Mouse (Mus musculus): ENCODE measurements around the gene Zbtb22. TPM values are rescaled to one million over a fixed set of nuclear protein-coding genes. Genes with fewer than 3 reads are reported as not detected.

The Zbtb22 gene
- polyA plus RNA-seq, 1 experiment from 2014 or later: 17.0 TPM

DNA sequence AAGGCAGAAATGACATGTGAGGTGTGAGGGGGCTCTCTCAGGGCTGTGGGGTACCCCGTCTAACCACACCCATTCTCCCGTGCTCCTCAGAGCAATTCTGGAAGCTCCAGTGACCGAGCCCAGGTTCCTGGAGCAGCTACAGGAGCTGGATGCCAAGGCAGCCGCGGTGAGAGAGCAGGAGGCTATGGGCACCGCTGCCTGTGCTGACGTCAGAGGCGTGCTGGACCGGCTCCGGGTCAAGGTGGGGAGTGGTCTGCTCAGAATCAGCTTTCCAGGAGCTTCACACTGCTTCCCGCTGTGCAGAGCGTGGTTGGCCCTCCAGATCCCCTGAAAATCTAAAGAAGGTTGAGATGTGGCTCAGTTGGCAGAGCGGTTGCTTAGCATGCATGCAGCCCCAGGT is 43.4 kb downstream of the Zbtb22 start:
- H3K4me2 ChIP-seq: no peak overlapping the region
- peaks cover 12% of the 10 kb centered on the region for H3K4me1 ChIP-seq (replicated peaks)
- H3K9ac ChIP-seq: no peak overlapping the region
- ATAC-seq (ENCODE audit: insufficient number of reproducible peaks, low FRiP score): no peak
- H3K36me3 ChIP-seq: peaks cover 69% of the 10 kb centered on the region
- H3K4me3 ChIP-seq: no peak overlapping the region
- WGBS: 94% methylated on average over 13 of the region's 13 CpGs
- H3K27me3 ChIP-seq (replicated peaks): no peaks in the 10 kb centered on the region
- H3K9me3 ChIP-seq (replicated peaks): no peaks in the 10 kb centered on the region
- no peak overlapping the region for H3K27ac ChIP-seq (ENCODE audit: poor library complexity, severe bottlenecking)

DNA sequence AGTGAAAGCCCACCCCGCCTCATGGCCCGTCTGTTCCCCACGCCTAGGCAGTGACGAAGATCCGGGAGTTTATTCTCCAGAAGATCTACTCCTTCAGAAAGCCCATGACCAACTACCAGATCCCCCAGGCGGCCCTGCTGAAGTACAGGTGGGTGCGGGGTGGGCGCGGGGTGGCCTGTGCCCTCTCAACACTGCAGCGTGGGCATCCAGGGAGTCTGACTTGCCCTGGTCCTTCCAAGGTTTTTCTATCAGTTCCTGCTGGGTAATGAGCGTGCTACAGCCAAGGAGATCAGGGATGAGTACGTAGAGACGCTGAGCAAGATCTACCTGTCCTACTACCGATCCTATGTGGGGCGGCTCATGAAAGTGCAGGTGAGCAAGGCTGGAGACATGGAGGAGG is 44.2 kb downstream of the Zbtb22 start:
- H3K9me3 ChIP-seq (replicated peaks): no peaks in the 10 kb centered on the region
- no peak overlapping the region for H3K4me3 ChIP-seq
- H3K4me1 ChIP-seq (replicated peaks): peaks cover 6% of the 10 kb centered on the region
- H3K27ac ChIP-seq (ENCODE audit: poor library complexity, severe bottlenecking): no peak overlapping the region
- H3K27me3 ChIP-seq (replicated peaks): no peaks in the 10 kb centered on the region
- ATAC-seq (ENCODE audit: insufficient number of reproducible peaks, low FRiP score): no peak
- peaks cover 68% of the 10 kb centered on the region for H3K36me3 ChIP-seq
- no peak overlapping the region for H3K9ac ChIP-seq
- 91% methylated on average over 15 of the region's 15 CpGs for WGBS
- H3K4me2 ChIP-seq: no peak overlapping the region

DNA sequence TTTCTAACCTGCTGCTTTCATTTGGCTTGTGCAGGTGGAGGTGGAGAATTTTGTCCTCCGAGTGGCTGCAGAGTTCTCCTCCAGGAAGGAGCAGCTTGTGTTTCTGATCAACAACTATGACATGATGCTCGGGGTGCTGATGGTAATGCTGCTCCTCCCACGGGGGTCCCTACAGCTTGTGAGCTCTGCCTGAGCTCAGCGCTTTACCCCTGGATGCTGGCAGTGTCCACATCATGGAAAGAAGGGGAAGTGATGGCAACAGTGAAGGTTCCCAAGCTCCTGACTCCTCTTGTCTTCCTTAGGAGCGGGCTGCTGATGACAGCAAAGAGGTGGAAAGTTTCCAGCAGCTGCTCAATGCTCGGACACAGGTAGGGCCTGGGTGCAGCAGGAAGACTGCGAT is 47.2 kb downstream of the Zbtb22 start:
- Histone ChIP-seq H3K4me3 (no peak overlapping the region), H3K27ac (ENCODE audit: poor library complexity, severe bottlenecking) (no peak overlapping the region), H3K27me3 (replicated peaks) (no peaks in the 10 kb centered on the region), H3K9ac (no peak overlapping the region), H3K36me3 (peaks cover 85% of the 10 kb centered on the region), H3K4me1 (replicated peaks) (no peaks in the 10 kb centered on the region), H3K4me2 (no peak overlapping the region), H3K9me3 (replicated peaks) (no peaks in the 10 kb centered on the region)
- no peak for ATAC-seq (ENCODE audit: insufficient number of reproducible peaks, low FRiP score)
- 86% methylated on average over 7 of the region's 7 CpGs for WGBS

DNA sequence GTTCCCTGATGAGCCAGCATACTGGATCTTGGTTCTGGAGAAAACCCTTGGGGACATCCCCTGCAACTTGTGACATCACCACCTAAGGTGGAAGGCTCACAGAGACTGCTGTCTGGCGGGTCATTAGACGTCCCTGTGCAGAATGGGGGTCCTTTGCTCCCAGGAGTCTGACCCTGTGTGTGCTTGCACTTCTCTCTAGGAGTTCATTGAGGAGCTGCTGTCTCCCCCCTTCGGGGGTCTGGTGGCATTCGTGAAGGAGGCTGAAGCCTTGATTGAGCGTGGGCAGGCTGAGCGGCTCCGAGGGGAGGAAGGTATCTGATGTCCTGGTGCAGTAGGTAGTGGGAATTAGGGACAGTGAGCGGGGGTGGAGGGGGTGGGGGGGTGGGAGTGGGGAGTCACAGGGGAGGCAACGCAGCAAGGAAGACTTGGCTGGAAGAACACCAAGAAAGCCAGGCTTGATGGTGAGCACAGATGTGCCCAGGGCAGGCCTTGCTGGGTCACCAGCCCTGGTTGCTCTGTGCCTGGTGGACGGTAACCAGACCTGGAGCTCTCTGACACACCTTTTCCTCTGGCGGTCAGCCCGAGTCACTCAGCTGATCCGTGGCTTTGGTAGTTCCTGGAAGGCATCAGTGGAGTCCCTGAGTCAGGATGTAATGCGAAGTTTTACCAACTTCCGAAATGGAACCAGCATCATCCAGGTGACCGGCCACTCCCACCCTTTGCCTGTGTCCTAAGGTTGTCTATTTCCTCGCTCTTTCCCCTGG is 49.6 kb downstream of the Zbtb22 start:
- H3K27me3 ChIP-seq (replicated peaks): no peaks in the 10 kb centered on the region
- peaks cover 61% of the 10 kb centered on the region for H3K36me3 ChIP-seq
- no peak overlapping the region for H3K27ac ChIP-seq (ENCODE audit: poor library complexity, severe bottlenecking)
- no peaks in the 10 kb centered on the region for H3K4me1 ChIP-seq (replicated peaks)
- no peak overlapping the region for H3K4me2 ChIP-seq
- 88% methylated on average over 17 of the region's 17 CpGs for WGBS
- H3K4me3 ChIP-seq: no peak overlapping the region
- ATAC-seq (ENCODE audit: insufficient number of reproducible peaks, low FRiP score): no peak
- no peak overlapping the region for H3K9ac ChIP-seq
- peaks cover 3% of the 10 kb centered on the region; the same call in 1 of the 2 replicates for H3K9me3 ChIP-seq (replicated peaks)

DNA sequence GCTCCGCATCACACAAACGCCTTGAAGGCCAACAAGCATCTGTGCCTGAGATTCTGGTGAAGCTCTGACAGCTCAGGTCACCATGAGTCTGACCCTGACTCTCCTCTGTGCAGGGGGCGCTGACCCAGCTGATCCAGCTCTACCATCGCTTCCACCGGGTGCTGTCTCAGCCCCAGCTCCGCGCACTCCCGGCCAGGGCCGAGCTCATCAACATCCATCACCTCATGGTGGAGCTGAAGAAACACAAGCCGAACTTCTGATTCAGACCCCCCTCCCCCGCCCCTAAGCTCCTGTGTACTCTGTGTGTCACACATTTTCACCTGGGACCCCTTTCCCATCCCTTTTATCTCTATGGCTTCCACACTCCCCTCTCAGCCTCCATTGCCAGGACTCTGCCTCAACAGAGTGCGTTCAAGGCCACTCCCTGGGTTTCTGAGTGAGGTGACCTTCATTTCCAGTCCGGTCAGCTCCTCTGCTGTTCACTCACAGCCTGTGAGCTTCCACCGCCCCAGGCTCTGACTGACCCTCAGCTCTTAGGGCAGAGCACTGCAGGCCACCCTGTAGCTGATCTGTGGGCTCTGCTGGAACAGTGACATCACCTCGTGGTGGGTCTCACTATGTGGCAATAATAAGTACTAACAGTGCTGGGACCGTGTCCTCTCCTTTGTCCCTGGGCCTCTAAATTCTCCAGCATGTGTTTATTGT is 50.3 kb downstream of the Zbtb22 start:
- peaks cover 54% of the 10 kb centered on the region for H3K36me3 ChIP-seq
- peaks cover 3% of the 10 kb centered on the region; the same call in 1 of the 2 replicates for H3K9me3 ChIP-seq (replicated peaks)

DNA sequence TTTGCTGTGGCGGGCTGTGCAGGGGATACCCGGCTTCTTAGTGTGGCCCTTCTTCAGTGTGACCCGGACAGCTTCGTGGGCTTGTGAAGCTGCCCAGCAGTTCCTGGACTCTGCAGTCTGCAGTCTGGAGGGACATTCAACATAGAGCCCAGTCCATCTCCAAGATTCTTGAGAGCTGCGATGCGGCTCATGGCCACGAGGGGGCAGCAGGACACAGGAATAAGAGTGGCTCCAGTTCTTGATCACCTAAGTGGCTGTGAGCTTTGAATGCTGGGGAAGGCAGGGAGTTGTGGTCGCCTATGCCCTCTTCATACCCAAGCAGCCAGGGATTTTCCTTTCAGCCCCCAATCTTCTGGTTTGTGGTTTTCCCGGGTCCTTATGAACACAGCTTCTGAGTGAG is 52.8 kb downstream of the Zbtb22 start:
- Histone ChIP-seq H3K9ac (no peak overlapping the region), H3K4me3 (no peak overlapping the region), H3K4me1 (replicated peaks) (no peaks in the 10 kb centered on the region), H3K4me2 (no peak overlapping the region), H3K36me3 (peaks cover 29% of the 10 kb centered on the region), H3K27me3 (replicated peaks) (no peaks in the 10 kb centered on the region), H3K27ac (ENCODE audit: poor library complexity, severe bottlenecking) (no peak overlapping the region), H3K9me3 (replicated peaks) (peaks cover 3% of the 10 kb centered on the region; the same call in 1 of the 2 replicates)
- 3% methylated on average over 9 of the region's 9 CpGs for WGBS
- ATAC-seq (ENCODE audit: insufficient number of reproducible peaks, low FRiP score): peak; percentile 51; the same call in 1 of the 2 replicates

More for the DNA sequence above, 50.3 kb downstream of the Zbtb22 start:
- H3K27ac ChIP-seq (ENCODE audit: poor library complexity, severe bottlenecking): no peak overlapping the region
- H3K4me1 ChIP-seq (replicated peaks): no peaks in the 10 kb centered on the region
- H3K4me2 ChIP-seq: no peak overlapping the region
- no peak overlapping the region; the same call in 1 of the 2 replicates for H3K9ac ChIP-seq
- H3K4me3 ChIP-seq: no peak overlapping the region
- WGBS: 89% methylated on average over 16 of the region's 16 CpGs
- H3K27me3 ChIP-seq (replicated peaks): no peaks in the 10 kb centered on the region
- no peak for ATAC-seq (ENCODE audit: insufficient number of reproducible peaks, low FRiP score)

Small RNAs within 50 kb of the gene (microRNA-seq; reads per million reads assigned to microRNA genes)
- gene Gm27740: not detected

Other genes with a start within 250 kb of the Zbtb22 start
- gene Hnrnpm, start 229.0 kb upstream of the Zbtb22 start, polyA plus RNA-seq (2016; fragmentation: Nextera tagmentation; extraction: Ambion mirVana): 257 and 259 TPM in 2 replicates
- gene March2, start 197.2 kb upstream of the Zbtb22 start, polyA plus RNA-seq (2016; fragmentation: Nextera tagmentation; extraction: Ambion mirVana): 76.5 and 79.5 TPM in 2 replicates
- 285 and 287 TPM in 2 replicates for gene Rab11b, start 155.4 kb upstream of the Zbtb22 start, polyA plus RNA-seq (2016; fragmentation: Nextera tagmentation; extraction: Ambion mirVana)
- 6.9 and 7.5 TPM in 2 replicates for gene Angptl4, start 134.1 kb upstream of the Zbtb22 start, polyA plus RNA-seq (2016; fragmentation: Nextera tagmentation; extraction: Ambion mirVana)
- 39.0 and 43.9 TPM in 2 replicates for gene Kank3, start 105.4 kb upstream of the Zbtb22 start, polyA plus RNA-seq (2016; fragmentation: Nextera tagmentation; extraction: Ambion mirVana)
- gene Rps28, start 91.3 kb upstream of the Zbtb22 start, polyA plus RNA-seq (2016; fragmentation: Nextera tagmentation; extraction: Ambion mirVana): 570 and 574 TPM in 2 replicates
- 431 and 466 TPM in 2 replicates for gene Ndufa7, start 91.3 kb upstream of the Zbtb22 start, polyA plus RNA-seq (2016; fragmentation: Nextera tagmentation; extraction: Ambion mirVana)
- 41.5 and 43.8 TPM in 2 replicates for gene Cd320, start 72.8 kb upstream of the Zbtb22 start, polyA plus RNA-seq (2016; fragmentation: Nextera tagmentation; extraction: Ambion mirVana)
- gene Gm7029, start 42.1 kb upstream of the Zbtb22 start, polyA plus RNA-seq (2016; fragmentation: Nextera tagmentation; extraction: Ambion mirVana): not detected in 2 replicates
- gene Kifc1, start 25.2 kb upstream of the Zbtb22 start, polyA plus RNA-seq (2016; fragmentation: Nextera tagmentation; extraction: Ambion mirVana): 3.5 and 5.5 TPM in 2 replicates
- gene Platr17, start 10.8 kb upstream of the Zbtb22 start, polyA plus RNA-seq (2016; fragmentation: Nextera tagmentation; extraction: Ambion mirVana): 0.24 and 0.29 TPM in 2 replicates
- gene Daxx, start 6.5 kb upstream of the Zbtb22 start, polyA plus RNA-seq (2016; fragmentation: Nextera tagmentation; extraction: Ambion mirVana): 36.8 and 39.0 TPM in 2 replicates
- gene Tapbp, start within 50 bp of the Zbtb22 start, polyA plus RNA-seq (2016; fragmentation: Nextera tagmentation; extraction: Ambion mirVana): 29.4 and 32.5 TPM in 2 replicates
- gene Rgl2, start 13.6 kb downstream of the Zbtb22 start, polyA plus RNA-seq (2016; fragmentation: Nextera tagmentation; extraction: Ambion mirVana): 46.3 and 48.4 TPM in 2 replicates
- 127 and 129 TPM in 2 replicates for gene Pfdn6, start 24.4 kb downstream of the Zbtb22 start, polyA plus RNA-seq (2016; fragmentation: Nextera tagmentation; extraction: Ambion mirVana)
- gene Wdr46, start 24.8 kb downstream of the Zbtb22 start, polyA plus RNA-seq (2016; fragmentation: Nextera tagmentation; extraction: Ambion mirVana): 25.3 and 26.5 TPM in 2 replicates
- gene B3galt4, start 35.6 kb downstream of the Zbtb22 start, polyA plus RNA-seq (2016; fragmentation: Nextera tagmentation; extraction: Ambion mirVana): 7.2 and 7.4 TPM in 2 replicates
- gene Vps52, start 39.9 kb downstream of the Zbtb22 start, polyA plus RNA-seq (2016; fragmentation: Nextera tagmentation; extraction: Ambion mirVana): 43.0 and 43.9 TPM in 2 replicates
- 850 and 856 TPM in 2 replicates for gene Rps18, start 40.1 kb downstream of the Zbtb22 start, polyA plus RNA-seq (2016; fragmentation: Nextera tagmentation; extraction: Ambion mirVana)
- 16.1 and 18.3 TPM in 2 replicates for gene H2-K1, start 84.4 kb downstream of the Zbtb22 start, polyA plus RNA-seq (2016; fragmentation: Nextera tagmentation; extraction: Ambion mirVana)
- gene Ring1, start 108.8 kb downstream of the Zbtb22 start, polyA plus RNA-seq (2016; fragmentation: Nextera tagmentation; extraction: Ambion mirVana): 14.9 and 16.5 TPM in 2 replicates
- 46.7 and 48.0 TPM in 2 replicates for gene H2-Ke6, start 112.2 kb downstream of the Zbtb22 start, polyA plus RNA-seq (2016; fragmentation: Nextera tagmentation; extraction: Ambion mirVana)
- gene Slc39a7, start 115.8 kb downstream of the Zbtb22 start, polyA plus RNA-seq (2016; fragmentation: Nextera tagmentation; extraction: Ambion mirVana): 128 and 130 TPM in 2 replicates
- 34.7 and 36.9 TPM in 2 replicates for gene Rxrb, start 115.9 kb downstream of the Zbtb22 start, polyA plus RNA-seq (2016; fragmentation: Nextera tagmentation; extraction: Ambion mirVana)
- 0.48 and 0.83 TPM in 2 replicates for gene Col11a2, start 123.5 kb downstream of the Zbtb22 start, polyA plus RNA-seq (2016; fragmentation: Nextera tagmentation; extraction: Ambion mirVana)
- gene H2-Oa, start 176.4 kb downstream of the Zbtb22 start, polyA plus RNA-seq (2016; fragmentation: Nextera tagmentation; extraction: Ambion mirVana): 0.26 and 0.37 TPM in 2 replicates
- gene H2-DMa, start 203.6 kb downstream of the Zbtb22 start, polyA plus RNA-seq (2016; fragmentation: Nextera tagmentation; extraction: Ambion mirVana): 3.9 and 7.8 TPM in 2 replicates
- gene Brd2, start 206.7 kb downstream of the Zbtb22 start, polyA plus RNA-seq (2016; fragmentation: Nextera tagmentation; extraction: Ambion mirVana): 89.4 and 90.6 TPM in 2 replicates
- gene H2-DMb2, start 227.4 kb downstream of the Zbtb22 start, polyA plus RNA-seq (2016; fragmentation: Nextera tagmentation; extraction: Ambion mirVana): 0.21 TPM in 1 of 2 replicates, not detected in the other
- gene H2-DMb1, start 237.2 kb downstream of the Zbtb22 start, polyA plus RNA-seq (2016; fragmentation: Nextera tagmentation; extraction: Ambion mirVana): 0.33 and 0.41 TPM in 2 replicates

Measured in heart, embryonic 12.5 days (tissue).